Mouse (Mus musculus) embryonic facial prominence, embryonic 15.5 days (tissue): ENCODE results near the gene Tsc1. TPM values are rescaled to one million over a fixed set of nuclear protein-coding genes. Genes with fewer than 3 reads are reported as not detected.

Source experiments
- microRNA-seq: library from miRNA; unstranded; fragments of <30 nt; microRNA quantifications from one replicate; pipeline ENCODE4, GENCODE M21; 2016; ENCODE audit warnings: borderline number of aligned reads
- polyA plus RNA-seq: library from polyadenylated mRNA; unstranded; fragments of >200 nt; fragmentation: Nextera tagmentation; extraction: Ambion mirVana; gene quantifications from 2 replicates; pipeline ENCODE4 v1.2.1, GENCODE M21; 2015

Tsc1 gene
- polyA plus RNA-seq, 1 experiment from 2014 or later = 17.2 TPM

Small RNA genes within 50 kb of the gene (microRNA-seq; reads per million reads assigned to microRNA genes)
- gene Gm22824 (not detected), gene Mir3088 (not detected)

Other genes with a start within 250 kb of the Tsc1 start
- 5.3 and 6.5 TPM in 2 replicates for gene Ppp1r26, start 194.4 kb upstream of the Tsc1 start, polyA plus RNA-seq
- 6.9 and 11.8 TPM in 2 replicates for gene 1700007K13Rik, start 174.9 kb upstream of the Tsc1 start, polyA plus RNA-seq
- 50.1 and 54.8 TPM in 2 replicates for gene Mrps2, start 173.2 kb upstream of the Tsc1 start, polyA plus RNA-seq
- 0.95 and 1.2 TPM in 2 replicates for gene Gbgt1, start 144.3 kb upstream of the Tsc1 start, polyA plus RNA-seq
- gene Gm10134, start 135.1 kb upstream of the Tsc1 start, polyA plus RNA-seq = 1.7 and 2.2 TPM in 2 replicates
- gene Ralgds, start 128.1 kb upstream of the Tsc1 start, polyA plus RNA-seq = 69.3 and 70.8 TPM in 2 replicates
- gene Cel, start 77.8 kb upstream of the Tsc1 start, polyA plus RNA-seq = 0.08 TPM in 1 of 2 replicates, not detected in the other
- gene Gtf3c5, start 57.5 kb upstream of the Tsc1 start, polyA plus RNA-seq = 45.9 and 47.7 TPM in 2 replicates
- gene Gfi1b, start 19.2 kb upstream of the Tsc1 start, polyA plus RNA-seq = not detected in 2 replicates
- gene Spaca9, start 58.5 kb downstream of the Tsc1 start, polyA plus RNA-seq = 7.4 and 10.3 TPM in 2 replicates
- 2.9 and 6.5 TPM in 2 replicates for gene Ak8, start 58.9 kb downstream of the Tsc1 start, polyA plus RNA-seq
- 13.3 and 13.7 TPM in 2 replicates for gene Gtf3c4, start 199.1 kb downstream of the Tsc1 start, polyA plus RNA-seq
- gene Ddx31, start 199.2 kb downstream of the Tsc1 start, polyA plus RNA-seq = 13.4 and 13.7 TPM in 2 replicates